Mouse (Mus musculus) cerebellum, adult 8-10 months (tissue): Measurements from ENCODE around the gene Cnbd2.
A peak's percentile ranks its signal among the peaks of the same experiment; 100 is the strongest.
"Not testable (repeated sequence)": the region's sequence is repeated elsewhere in the genome, so short reads cannot be mapped to it uniquely, and the experiment has no call there.

ENCODE experiments used
- DNase-seq: peaks from one replicate; pipeline ENCODE4 v3.0.0; 2022

Cnbd2 gene

GRCm38 (mm10) chr2:156393155-156393828, 81.2 kb downstream of the Cnbd2 start:
- DNase-seq, result no peak

DNA sequence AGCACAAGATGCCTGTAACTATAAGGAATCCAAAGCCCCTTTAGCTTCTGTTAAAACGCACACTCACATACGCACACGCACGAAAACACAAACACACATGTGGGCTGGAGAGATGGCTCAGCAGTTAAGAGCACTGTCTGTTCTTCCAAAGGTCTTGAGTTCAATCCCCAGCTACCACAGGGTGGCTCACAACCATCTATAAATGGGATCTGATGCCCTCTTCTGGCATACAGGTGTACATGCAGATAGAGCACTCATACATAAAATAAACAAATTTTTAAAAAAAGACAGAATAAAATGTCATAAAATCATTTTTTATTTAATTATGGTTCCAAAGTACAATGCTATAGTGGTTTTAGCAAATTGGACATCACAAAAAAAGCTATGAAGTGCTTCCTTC, 82.2 kb downstream of the Cnbd2 start:
- no peak for DNase-seq

DNA sequence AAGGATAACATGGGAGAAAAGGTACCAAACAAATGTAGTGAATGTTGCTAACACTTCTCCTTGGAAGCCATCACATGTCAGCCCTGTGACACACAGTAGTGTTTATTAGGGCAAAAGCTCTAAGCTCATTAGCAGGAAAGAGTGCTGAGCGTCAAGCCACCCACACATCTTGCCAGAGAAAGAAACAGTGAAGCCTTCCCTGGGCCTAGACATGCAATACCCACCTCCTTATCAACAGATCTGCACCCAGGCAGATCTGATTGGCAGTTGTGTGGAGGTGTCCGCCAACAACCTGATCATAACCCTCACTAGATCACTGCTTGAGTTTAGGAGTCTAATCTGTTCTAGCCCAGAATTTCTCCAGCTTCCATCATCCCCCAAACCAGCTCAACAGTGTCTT, 84.0 kb downstream of the Cnbd2 start:
- no peak for DNase-seq

DNA sequence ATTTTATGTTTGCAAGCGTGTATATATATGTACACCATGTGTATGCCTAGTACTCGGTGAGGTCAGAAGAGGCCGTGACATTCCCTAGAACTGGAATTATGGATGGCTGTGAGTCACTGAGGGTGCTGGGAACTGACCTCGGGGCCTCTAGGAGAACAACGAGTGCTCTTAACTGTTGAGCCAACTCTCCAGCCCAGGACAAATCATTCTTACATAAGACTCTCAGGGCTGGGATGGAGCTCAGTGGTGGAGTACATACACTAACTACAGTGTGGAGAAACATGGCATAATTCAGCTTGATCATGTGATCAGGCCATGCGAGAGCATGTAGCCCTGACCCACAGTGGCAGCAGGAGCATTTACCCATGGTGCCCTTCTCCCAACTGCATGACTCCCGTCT, 85.9 kb downstream of the Cnbd2 start:
- DNase-seq, result no peak

DNA sequence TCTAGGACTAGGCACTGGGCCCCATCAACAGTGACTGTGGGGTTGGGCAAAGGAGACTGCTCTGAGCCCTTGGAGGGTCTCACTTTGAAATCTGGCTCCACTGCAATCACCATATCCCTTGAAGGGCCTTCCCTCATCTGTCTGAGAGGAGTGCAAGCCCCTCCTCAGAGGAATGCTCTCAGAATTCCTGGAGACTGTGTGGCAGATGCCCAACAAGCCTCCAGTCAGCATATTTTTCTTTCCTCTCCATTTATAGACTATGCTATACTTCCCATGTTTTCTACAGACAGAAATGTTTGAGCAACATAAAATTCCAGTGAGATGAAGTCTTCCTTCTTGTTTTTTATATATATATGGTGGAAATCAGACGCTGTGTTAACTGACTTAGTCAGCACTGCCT, 87.4 kb downstream of the Cnbd2 start:
- no peak for DNase-seq

DNA sequence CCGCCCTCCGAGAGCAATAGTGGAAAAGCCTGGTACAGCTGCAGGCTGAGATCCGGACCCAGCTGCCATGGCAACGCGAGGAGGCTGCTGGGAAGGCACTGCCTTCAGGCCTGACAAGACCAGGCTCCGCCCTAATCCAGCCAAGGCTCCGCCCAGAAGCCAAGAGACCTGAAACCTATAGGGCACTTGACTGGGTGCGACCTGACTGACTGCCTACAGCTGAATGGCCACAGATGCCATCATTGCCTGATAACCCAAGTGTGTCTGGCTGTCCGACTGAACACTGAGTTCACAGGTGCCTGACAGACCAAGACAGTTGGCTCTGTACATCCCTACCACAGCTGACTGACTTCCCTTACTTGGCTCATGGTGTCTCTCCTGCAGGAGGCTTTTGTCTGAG, 89.2 kb downstream of the Cnbd2 start:
- DNase-seq, result no peak

GRCm38 (mm10) chr2:156402036-156402435, 89.9 kb downstream of the Cnbd2 start:
- no peak for DNase-seq

- DNase-seq, result no peak
Observed at GRCm38 (mm10) chr2:156406987-156407386, 94.9 kb downstream of the Cnbd2 start.

GRCm38 (mm10) chr2:156408168-156408567, 96.1 kb downstream of the Cnbd2 start:
- DNase-seq, result no peak

DNA sequence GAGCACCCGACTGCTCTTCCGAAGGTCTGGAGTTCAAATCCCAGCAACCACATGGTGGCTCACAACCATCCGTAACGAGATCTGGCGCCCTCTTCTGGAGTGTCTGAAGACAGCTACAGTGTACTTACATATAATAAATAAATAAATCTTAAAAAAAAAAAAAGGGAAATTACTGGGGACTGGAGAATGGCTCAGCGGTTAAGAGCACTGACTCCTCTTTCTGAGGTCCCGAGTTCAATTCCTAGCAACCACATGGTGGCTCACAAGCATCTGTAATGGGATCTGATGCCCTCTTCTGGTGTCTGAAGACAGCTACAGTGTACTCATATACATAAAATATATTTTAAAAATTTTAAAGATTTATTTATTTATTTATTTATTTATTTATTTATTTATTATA, 99.2 kb downstream of the Cnbd2 start:
- not testable (repeated sequence) for DNase-seq

DNA sequence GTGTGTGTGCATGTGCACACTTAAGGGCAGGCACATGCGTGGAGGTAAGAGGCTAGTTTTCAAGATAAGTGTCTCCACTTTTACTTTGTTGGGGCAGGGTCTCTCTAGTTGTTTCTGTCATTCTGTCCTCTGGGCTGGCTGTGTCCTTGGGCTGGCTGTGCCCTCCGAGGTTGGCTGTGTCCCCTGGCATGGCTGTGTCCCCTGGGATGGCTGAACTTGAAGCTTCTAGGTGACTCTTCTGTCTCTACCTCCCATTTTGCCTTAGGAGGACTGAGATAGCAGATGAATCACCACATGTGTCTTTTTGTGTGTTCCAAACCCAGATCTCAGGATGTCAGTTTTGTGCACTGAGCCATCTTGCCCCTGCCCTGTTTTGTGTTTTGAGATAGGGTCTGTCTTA, 102.9 kb downstream of the Cnbd2 start:
- DNase-seq, result no peak

- DNase-seq, result no peak
Observed at GRCm38 (mm10) chr2:156415674-156416073, 103.6 kb downstream of the Cnbd2 start.

- no peak for DNase-seq
Observed at GRCm38 (mm10) chr2:156417194-156417593, 105.1 kb downstream of the Cnbd2 start.

GRCm38 (mm10) chr2:156418467-156418866, 106.4 kb downstream of the Cnbd2 start:
- DNase-seq, result no peak

GRCm38 (mm10) chr2:156420327-156420693, 108.2 kb downstream of the Cnbd2 start:
- no peak for DNase-seq

DNA sequence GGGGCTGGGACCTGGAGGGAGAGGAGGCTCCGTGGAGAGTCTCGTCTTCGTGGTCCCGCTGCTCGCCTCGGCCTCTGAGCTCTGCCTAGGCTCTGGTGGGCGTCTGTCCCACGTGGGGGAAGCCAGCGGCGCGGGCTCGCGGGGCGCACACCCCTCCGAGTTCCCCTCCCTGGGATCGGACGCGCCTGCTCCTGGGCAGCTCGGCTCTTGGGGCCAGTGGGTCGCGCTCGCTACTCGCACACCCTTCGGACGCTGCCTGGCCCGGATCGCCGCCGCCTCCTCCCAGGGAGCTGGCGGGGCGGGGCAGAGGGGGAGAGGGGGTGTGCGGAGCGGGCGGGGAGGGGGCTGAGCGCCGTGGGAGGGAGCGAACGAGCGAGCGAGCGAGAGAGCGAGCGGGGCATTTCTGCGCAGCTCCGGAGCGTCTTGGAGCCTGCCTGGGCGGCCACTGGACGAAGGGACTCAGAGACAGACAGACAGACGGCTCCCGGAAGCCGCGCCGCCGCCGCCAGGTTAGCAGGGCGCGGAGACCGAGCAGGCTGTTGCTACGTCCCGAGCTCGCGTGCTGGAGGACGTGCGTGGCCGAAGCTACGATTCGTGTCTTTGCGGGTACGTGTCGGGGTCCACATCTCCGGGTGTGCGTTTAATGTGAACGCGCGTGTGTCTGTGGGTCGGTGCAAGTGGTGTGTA, 108.7 kb downstream of the Cnbd2 start, which contains the start of gene Epb41l1:
TSS of gene Epb41l1 (plus strand) at position 216 of the 687 bp plus-strand sequence.
- DNase-seq, result peak; percentile 20

DNA sequence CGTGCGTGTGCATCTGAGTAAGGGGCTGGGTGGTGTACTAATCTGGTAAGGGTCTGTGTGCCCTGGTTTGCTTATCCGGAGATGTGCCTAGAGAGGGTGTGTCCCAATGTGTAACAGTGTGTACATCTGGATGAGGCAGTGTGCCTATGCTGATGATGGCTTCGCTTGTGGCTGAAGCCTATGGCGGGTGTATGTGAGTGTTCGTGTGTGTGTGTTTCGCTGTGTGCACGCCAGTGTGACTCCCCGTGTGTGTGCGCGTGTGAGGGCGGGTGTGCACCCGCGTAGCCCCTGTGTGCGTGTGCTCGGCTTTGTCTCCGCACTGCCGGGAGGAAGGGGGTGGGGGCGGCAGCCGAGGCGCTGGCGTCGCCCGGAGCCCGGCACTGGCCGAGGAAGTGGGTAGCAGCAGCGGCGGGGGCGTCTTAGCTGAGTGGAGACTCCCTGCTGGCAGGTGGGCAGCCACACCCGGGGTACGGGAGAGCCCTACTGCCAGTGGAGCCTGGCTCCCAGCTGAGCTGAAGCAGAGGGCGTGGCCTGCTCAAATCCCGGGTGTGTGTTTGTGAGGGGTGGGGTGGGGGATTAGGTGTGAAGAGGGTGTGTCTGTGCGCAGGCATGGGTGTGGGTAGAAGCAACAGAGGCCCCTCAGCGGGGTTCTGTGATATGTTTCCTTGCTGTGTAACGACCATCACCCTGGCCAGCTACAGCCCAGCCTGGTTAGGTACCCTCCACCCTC, 109.4 kb downstream of the Cnbd2 start:
- no peak for DNase-seq

DNA sequence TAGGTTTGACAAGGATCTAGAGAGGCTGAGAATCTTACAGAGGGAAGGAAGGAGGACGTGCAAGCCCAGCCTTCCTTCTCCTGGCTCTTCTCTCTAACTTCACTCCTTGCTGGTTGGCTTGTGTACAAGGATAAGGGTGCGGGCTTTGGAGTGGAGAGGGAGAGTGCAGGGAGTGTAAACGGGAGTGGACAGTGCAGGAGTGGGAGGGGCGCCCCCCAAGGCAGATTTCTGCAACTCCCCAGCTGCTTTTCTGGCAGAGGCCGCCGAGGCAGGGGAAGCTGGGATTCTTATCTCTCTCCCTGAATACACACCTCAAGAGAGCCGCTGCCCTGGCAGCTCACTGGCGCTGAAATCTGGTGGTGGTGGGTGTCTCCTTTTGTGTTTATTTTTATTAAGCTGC, 110.5 kb downstream of the Cnbd2 start:
- no peak for DNase-seq

- DNase-seq, result no peak
Observed at GRCm38 (mm10) chr2:156423672-156424071, 111.6 kb downstream of the Cnbd2 start.
